Mouse (Mus musculus) cerebellum, postnatal 10 days (tissue): Measurements from ENCODE around the gene D930048N14Rik.
"Not testable (repeated sequence)": the region's sequence is repeated elsewhere in the genome, so short reads cannot be mapped to it uniquely, and the experiment has no call there.

Experiments
- DNase-seq, 2 experiments: peaks; one replicate each; pipeline ENCODE4 v3.0.0; 2021; ENCODE audit warnings: mixed read lengths in 2 of 2

The D930048N14Rik gene

DNA sequence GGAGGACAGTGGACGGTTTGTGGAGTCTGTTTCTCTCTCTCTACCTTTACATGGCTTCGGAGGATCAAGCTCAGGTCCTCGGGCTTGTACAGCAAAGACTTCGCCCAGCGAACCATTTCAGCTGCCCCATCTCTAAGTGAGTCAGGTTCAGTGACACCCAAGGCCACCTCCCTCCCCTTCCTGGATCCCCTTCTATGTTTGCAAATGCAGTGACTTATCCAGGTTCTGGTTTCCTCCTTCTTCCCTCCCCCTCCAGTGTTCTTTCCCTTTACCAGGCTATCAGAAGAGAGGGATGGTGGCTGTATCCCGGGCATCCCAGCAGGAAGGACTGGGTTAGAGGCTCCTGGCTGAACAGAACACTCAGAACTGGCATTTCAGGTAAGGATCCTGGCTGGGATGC is 3.0 kb downstream of the D930048N14Rik start:
- DNase-seq, result no peak

DNA sequence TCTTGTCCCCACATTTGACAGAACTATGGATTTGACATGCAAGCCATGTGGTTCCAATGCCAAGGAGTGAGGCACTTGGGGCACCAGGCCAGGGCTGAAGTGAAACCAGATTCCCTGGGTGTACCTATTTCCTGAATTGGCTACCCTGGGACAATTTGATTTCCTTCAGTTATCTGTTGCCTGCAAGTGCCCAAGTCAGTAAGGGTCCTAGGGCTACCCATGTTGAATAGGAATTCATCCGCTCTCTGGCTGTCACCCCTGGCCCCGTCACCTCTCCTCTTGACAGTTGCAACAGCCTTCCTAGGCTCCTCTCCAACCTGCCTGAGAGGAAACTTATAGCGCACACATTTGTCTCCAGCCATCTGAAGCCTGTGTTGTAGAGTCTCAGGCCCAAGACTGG is 4.1 kb downstream of the D930048N14Rik start:
- DNase-seq, result no peak

DNA sequence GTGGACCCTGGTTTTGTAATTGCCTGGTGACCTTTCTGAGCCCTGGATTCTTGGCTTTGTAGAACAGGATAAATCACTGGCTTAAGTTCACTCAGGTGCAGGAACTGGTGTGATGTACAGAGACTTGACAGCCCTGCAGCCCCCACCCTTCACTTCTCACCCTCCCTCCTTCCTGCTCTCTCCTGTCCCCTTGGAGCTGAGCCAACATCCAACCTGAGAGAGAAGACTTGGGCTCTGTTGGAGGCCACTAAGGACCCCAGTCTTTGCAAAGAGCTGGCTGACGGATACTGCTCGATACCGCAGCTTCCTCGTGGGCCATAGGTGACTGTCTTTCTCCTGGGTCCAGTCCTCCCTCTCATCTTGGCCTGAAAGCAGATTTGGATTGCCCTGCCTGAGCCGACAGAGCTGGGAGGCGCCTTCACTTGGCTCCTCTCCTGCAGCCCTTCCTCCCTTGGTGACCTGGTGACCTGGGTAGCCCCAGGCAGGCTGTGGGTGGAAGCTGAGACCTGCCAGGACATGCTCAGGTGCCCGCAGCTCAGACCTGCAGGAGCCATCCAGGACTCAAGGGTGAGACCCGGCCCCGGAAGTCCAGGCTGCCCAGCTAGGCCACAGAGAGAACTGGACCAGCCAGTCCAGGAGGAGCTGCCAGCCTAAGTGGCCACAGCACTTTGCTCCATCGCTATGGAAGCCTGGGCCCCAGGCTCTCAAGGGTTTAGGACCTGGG is 6.2 kb downstream of the D930048N14Rik start:
- peak in 1 of 2 experiments; percentile 22 for DNase-seq

DNA sequence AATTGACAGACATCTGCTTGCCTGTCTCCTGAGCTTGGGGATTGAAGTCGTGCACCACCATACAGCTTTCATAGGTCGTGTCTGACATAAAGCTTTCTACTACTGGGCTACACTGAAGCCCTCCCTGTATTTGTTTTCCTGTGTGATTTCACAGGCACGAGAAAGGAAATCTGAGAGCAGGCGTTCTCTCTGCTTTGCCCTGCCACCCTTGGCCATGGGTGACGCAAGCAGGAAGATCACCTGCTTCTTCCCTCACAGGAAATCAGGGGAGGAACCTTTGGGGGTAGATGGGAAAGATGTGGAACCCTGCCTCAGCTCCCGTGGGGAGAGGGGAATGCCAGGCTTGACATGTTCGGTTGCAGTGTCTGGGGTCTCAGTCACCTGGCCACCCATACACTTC is 7.5 kb downstream of the D930048N14Rik start:
- DNase-seq, result no peak

DNA sequence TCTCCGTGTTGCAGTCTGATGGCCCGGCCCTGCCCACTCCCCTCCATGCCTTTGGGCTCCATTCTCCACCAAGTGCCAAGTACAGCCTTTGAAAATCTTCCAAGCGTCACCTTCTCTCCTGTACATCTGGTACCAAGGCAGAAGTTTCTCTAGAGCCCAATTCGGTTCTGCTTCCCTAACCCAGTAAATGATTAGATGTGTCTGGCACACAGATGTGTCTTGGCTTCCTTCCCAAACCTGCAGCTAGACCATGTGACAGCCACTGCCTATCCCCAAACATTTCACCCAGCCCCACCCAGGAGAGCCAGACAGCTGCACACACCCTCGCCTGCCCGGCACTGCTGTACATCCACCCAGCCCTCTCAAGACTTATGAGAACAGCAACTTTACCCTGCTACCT is 8.0 kb downstream of the D930048N14Rik start:
- DNase-seq, result peak in 1 of 2 experiments; percentile 18

DNA sequence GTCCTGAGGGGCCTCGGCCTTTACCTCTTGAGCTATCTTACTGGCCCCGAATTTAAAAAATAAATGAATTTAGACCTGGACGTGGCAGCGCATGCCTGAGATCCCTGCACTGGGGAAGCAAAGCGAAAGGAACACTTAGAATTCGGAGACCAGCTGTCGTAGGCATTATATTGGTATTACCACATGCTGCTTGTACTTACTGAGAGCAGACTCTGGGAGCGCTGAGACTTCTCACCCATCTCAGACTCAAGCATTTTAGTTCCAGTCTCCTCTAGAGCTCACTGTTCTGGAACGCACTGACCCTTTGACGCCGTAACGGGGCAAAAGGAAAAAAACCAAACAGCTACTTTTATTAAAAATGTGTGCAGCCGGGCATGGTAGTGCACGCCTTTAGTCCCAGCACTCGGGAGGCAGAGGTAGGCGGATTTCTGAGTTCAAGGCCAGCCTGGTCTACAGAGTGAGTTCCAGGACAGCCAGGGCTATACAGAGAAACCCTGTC is 11.2 kb downstream of the D930048N14Rik start:
- DNase-seq, result no peak

DNA sequence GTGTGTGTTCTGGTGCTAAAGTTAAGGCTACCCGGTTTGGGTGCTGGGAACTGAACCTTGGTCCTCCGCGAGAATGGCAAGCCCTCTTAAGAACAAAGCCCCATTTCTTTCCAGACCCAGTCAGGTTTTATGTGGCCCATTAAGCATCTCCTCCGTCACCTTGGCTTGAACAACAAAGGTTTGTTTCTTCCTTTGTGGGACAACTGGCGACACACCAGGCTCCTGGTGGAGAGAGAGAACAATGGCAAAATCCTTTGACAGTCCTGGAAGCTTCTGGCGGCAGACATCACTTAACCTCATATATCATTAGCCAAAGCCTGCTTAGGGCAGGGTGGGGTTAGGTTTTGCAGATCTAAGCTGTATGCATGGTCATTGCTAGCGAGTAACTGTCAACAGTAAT is 11.9 kb downstream of the D930048N14Rik start:
- no peak for DNase-seq

DNA sequence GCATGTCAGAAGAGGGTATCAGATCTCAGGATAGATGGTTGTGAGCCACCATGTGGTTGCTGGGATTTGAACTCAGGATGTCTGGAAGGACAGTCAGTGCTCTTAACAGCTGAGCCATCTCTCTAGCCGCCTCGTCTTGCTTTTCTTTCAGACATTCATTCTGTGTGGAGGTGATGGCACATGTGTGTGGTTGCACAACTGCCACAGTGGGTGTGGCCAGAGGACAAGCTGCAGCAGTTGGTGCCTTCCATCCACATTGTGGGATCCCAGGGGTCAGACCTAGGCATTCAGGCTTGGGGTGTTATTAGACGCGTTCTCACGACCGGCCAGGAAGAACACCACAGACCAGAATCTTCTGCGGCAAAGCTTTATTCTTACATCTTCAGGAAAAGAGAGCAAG is 14.0 kb downstream of the D930048N14Rik start:
- not testable (repeated sequence) for DNase-seq

DNA sequence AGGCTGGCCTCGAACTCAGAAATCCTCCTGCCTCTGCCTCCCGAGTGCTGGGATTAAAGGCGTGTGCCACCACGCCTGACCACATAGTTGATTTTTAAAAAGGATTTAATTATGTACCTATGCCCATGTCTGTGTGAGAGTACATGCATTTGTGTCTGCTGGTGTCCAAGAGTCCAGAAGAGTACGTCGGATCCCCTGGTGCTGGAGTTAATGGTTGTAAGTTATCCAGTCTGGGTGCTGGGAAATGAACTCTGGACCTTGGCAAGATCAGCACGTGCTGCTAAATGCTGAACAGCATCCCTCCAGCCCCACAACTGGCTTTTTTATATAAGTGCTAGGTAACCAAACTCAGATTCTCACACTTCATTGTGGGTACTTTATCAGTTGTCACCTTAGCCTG is 20.1 kb downstream of the D930048N14Rik start:
- DNase-seq, result no peak

DNA sequence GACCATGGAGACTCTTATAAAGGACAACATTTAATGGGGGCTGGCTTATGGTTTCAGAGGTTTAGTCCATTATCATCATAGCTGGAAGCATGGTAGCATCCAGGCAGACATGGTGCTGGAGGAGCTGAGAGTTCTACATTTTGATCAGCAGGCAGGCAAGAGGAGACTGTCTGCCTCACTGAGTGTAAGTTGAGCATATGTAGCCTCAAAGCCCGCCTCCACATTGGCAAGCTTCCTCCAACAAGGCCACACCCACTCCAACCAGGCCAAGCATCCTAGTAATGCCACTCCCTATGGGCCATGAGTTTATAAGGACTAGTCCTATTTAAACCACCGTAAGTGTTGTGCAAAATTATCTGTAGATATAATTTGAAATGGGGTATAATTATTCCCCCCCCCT is 20.6 kb downstream of the D930048N14Rik start:
- no peak for DNase-seq

DNA sequence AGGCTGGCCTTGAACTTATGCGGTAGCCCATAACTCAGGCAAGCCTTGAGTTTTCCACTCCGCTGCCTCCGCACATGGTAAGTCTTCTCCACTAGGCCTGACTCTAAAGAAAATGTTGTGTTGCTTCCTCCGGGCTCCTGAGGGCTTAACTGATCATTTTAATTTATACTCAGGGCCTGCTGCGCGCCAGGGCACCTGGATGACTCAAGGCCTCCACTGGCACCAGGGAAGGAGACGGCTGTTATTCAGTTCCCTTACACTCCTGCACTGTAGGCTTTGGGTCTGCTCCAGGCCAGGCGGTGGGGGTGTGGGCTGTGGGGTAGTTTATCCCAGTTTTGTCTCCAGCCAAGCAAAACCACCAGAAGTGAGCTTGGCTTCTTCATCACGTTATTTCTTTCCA is 22.5 kb downstream of the D930048N14Rik start:
- peak; percentile 34 to 67 for DNase-seq

DNA sequence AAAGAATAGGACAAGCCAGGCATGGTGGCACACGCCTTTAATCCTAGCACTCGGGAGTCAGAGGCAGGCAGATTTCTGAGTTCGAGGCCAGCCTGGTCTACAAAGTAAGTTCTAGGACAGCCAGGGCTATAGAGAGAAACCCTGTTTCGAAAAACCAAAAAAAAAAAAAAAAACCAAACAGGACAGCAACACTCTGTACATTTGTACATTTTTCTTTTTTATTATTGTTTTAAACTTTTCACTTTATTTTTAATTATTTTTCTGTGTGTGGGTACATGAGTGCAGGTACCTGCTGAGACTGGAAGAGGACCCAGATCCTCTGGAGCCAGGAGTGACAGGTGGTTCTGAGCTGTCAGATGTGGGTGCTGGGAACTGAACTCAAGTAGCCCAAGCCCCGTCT is 24.6 kb downstream of the D930048N14Rik start:
- no peak for DNase-seq

DNA sequence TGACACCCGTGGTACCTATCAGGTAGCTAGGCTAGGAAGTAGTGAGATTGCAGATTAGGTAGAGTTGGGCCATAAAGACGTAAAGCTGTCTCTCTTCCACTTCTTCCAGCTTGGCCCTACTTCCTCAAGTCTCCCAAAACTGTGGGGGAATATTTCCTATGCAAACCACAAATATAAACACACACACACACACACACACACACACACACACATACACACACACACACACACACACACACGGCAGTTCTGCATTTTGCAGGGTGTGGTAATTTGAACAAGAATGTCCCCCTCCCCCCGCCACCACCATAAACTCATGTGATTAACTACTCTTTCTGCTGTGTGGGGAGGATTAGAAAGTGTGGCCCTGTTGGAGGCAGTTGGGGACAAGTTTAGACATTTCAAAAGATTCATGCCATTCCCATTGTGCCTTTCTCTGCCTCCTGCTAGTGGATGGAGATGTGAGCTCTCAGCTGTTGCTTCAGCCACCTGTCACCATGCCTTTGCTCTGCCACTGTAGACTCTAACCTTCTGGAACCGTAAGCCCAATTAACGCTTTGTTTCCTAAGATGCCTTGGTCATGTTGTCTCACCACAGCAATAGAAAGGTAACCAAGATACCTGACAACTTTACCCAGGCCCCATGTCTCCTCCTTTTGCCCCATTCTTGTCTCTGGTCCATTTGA is 27.1 kb downstream of the D930048N14Rik start:
- no peak for DNase-seq

DNA sequence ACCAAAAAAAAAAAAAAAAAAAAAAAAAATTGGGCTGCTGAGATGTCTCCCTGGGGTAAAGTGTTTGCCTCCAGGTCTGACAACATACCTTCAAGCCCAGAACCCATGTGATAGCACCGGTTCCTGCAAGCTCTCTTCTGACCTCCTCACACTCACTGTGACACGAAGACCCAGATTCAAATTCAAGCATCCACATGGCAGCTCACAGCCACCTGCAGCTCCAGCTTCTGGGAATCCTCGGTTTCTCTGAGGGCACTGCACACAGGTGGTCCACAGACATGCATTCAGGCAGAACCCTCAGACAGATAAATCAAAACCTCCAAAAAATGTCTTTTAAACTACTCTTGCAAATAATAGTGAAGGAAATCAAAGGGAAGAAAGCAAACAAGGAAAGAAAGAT is 28.7 kb downstream of the D930048N14Rik start:
- no peak for DNase-seq

DNA sequence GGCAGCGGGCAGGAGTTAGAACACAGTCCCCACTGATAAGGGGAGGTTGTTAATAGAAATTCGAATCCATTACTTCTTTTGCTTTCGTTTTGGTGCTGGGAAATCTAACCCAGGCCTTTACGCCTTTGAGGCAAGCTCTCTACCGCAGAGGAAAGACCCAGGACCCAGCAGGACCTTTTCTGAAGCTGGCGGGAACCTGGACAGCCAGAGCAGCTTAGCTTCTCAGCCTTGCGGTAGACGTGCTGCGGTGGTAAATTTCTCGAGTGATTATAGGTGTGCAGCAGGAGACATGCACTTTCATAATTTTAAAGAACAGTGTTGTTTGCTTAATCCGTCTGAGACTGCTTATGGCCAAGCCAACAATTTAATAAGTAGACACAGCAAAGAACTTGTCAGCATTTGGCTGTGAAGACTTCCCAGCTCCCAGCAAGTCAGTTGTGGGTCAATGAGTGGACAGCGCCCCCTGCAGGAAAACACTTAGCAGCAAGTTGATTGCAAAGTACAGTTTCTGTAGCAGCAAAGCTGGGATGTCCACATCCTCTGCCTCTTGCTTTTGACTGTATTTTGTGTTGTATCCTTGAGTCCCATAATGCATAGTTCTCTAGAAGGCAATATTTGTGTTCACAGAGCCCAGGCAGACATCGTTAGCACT is 30.7 kb downstream of the D930048N14Rik start:
- peak; percentile 94 to 96 for DNase-seq

DNA sequence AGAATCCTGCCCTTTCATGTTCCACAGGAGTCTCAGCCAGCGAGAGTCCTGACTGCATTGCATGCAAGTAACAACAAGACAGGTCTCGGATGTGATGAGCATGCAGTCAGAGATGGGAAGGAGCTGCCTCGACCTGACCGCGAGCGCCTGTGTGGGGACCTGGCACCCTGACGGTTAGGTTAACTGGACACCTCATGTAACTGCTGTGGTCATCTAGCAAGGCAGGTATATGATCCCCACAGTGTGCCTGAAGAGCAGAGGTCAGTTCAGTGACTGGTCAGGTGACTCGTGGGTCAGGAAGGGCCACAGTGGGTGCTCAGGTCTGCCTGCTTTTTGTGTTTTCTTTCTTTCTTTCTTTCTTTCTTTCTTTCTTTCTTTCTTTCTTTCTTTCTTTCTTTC is 31.2 kb downstream of the D930048N14Rik start:
- no peak for DNase-seq

DNA sequence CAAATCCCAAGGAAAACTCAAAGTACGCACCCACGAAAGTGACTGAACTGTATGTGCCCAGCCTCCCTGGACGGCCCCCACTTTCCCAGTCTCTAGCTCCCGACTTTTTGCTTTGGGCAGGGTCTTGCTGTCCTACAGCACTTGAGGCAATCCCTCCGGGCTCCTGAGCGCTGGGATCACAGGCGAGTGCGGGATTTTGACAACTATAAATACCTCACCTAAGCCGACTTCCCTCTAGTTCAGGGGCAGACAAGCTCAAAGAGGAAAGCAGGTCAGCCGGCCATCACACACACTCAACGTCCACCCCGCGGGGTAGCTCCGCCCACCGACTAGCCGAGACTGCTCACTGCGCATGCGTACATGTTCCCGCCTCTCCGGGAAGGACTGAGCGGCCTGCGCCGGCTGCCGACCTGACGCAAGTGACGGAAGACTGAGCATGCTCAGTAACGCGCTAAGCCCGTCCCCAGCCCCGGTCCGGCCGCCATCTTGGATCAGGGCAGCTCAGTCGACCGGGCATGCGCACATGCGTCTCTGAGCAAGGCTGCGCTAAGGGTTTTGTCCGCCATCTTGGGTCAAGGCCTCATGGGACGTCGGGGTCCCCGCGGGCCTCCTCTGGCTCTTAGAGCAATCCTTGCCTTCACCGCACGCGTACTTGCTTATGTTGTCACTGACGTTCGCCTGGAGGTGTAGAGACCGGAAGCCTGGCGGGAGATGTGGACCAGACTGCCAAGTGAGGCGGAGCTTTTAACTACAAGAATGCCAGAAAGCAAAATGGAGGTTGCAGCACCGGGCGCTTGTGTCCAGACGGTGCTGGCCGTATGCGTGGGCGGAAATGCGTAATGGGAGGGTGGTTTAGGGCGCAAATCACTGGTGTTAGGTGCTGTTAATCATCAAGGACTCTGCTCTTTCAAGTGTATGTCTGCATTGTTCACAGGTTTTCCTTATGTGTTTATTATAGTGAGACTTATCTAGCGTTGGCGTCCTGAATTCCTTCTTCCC is 37.9 kb downstream of the D930048N14Rik start, which contains the start of gene 0610009B22Rik:
0610009B22Rik (minus strand) TSS at position 545 of the 999 bp plus-strand sequence.
- DNase-seq, result peak; percentile 100

DNA sequence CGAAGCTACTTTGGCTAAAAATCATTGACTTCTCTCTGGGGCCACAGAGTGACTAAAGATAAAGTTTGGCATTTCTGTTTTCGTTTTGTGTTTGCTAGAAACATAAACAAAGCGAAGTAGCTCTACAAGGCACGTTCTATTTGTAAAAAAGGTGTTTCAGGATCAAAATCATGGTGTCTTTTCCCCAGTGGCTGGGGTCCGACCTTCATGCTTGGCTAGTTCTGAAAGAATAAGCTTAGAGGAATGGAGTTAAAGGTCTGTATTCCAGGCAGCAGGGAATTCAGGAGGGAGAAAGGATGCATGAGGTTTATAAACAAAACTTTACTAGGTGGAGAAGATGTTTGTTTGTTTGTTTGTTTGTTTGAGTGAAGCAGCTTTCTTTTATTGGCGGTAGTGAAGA is 38.6 kb downstream of the D930048N14Rik start:
- DNase-seq, result peak in 1 of 2 experiments; percentile 21

DNA sequence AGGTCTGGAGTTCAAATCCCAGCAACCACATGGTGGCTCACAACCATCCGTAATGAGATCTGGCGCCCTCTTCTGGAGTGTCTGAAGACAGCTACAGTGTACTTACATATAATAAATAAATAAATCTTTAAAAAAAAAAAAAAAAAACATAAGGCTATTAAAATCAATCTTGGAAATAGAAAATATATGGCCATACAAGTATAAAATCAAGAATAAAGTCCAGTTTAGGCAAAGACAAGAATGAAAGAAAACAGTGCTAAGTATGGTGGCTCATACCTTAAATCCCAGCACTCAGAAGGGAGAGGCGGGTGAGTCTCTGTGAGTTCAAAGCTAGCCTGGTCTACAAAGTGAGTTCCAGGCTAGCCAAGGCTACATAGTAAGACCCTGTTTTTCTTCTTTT is 39.8 kb downstream of the D930048N14Rik start:
- not testable (repeated sequence) for DNase-seq

DNA sequence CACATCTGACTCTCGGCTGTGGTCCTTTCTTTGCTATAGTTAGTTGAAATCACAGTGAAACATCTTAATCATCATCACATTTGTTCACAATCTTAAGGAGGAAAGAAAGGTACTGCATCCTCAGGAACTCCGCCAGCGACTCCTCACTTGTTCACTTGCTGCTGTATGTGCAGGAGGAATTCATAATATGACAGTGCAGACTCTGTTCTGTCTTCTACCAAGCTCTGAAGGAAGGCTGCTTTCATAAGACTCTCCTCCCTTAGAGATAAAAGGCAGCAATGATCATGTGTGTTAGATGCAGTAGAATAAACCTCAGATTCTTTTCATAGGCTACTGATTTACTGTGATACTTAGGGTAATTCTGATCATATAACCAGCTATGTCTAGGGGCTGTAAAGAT is 44.2 kb downstream of the D930048N14Rik start:
- no peak for DNase-seq

DNA sequence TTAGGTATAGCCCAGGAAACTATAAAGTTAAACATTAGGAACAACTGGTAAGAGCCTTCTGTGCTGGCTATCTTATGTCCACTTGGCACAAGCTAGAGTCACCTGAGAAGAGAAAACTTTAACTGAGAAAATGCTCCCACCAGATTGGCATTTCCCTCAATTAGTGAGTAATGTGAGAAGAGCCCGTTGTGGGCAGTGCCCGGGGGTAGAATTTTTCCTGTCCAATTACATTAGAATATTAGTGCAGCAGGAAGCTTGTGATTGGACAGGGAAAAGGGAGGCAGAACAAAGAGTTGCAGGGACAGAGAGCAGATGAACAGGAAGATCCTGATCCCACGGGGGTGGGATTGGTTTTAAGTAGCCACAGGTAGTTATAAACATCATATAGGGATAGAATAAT is 52.1 kb downstream of the D930048N14Rik start:
- no peak for DNase-seq

DNA sequence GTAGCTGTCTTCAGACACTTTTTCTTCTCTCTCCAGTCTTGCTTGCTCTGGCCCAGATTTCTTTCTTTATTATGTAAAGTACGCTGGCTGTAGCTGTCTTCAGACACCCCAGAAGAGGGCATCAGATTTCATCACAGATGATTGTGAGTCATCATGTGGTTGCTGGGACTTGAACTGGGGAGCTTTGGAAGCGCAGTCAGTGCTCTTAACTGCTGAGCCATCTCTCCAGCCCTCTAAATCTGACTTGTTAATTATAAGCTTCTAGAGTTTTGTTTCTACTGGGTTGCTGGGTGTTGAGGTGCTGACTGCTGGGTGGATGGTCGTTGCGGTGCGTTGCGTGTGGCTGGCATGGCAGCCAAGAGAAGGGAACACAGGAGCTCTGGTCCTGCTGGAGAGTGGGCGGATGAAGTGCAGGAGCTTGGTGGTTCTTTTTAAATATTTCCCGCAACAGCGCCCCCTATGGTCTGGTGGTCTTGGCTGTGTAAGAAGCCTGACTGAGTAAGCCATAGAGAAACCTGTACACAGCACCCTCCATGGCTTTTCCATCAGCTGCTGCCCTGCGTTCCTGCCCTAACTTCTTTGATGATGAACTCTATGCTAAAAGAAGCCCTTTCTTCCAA is 52.7 kb downstream of the D930048N14Rik start:
- DNase-seq, result peak; percentile 21 to 50
